Mouse (Mus musculus) liver, embryonic 12.5 days (tissue): ENCODE measurements around the gene 2700097O09Rik. TPM values are rescaled to one million over a fixed set of nuclear protein-coding genes. Genes with fewer than 3 reads are reported as not detected.

Experiments
- ATAC-seq: fragments of 200-750 bp; cut with Nextera tagmentation; 2 replicates; pipeline ENCODE4 v1.8.0; 2017; ENCODE audit warnings: moderate number of reproducible peaks, mild to moderate bottlenecking, moderate library complexity
- H3K27ac ChIP-seq: fragments of 300-500 bp; sonication (generic); 2 replicates; pipeline ENCODE4 v1.5.1; 2016; ENCODE audit warnings: mild to moderate bottlenecking
- H3K27me3 ChIP-seq: fragments of 300-500 bp; sonication (generic); replicated peaks from 2 replicates; pipeline ENCODE4 v1.6.1; 2016; ENCODE audit warnings: mild to moderate bottlenecking, moderate library complexity
- H3K36me3 ChIP-seq: fragments of 300-500 bp; sonication (generic); 2 replicates; pipeline ENCODE4 v1.6.1; 2016; ENCODE audit warnings: mild to moderate bottlenecking, moderate library complexity
- H3K4me1 ChIP-seq: fragments of 300-500 bp; sonication (generic); 2 replicates; pipeline ENCODE4 v1.6.1; 2016
- H3K4me2 ChIP-seq: fragments of 300-500 bp; sonication (generic); 2 replicates; pipeline ENCODE4 v1.6.1; 2016; ENCODE audit warnings: mild to moderate bottlenecking, moderate library complexity
- H3K4me3 ChIP-seq: fragments of 300-500 bp; sonication (generic); 2 replicates; pipeline ENCODE4 v1.5.1; 2016; ENCODE audit warnings: mild to moderate bottlenecking, moderate library complexity
- H3K9ac ChIP-seq: fragments of 300-500 bp; sonication (generic); 2 replicates; pipeline ENCODE4 v1.6.1; 2016; ENCODE audit warnings: mild to moderate bottlenecking, moderate library complexity
- H3K9me3 ChIP-seq: fragments of 300-500 bp; sonication (generic); replicated peaks from 2 replicates; pipeline ENCODE4 v1.6.1; 2016; ENCODE audit warnings: mild to moderate bottlenecking, moderate library complexity
- WGBS: fragments of 180-500 bp; shearing (Covaris S2); methylation state at CpG from one replicate; pipeline ENCODE4 v1.1.7; 2016; ENCODE audit not compliant: insufficient replicate concordance; 5-methylcytosine and 5-hydroxymethylcytosine counted together
- polyA plus RNA-seq: library from polyadenylated mRNA; unstranded; fragments of >200 nt; fragmentation: Nextera tagmentation; extraction: Ambion mirVana; gene quantifications from 2 replicates; pipeline ENCODE4 v1.2.1, GENCODE M21; 2016

2700097O09Rik gene
- polyA plus RNA-seq, 1 experiment from 2014 or later: 33.0 TPM

- no peak overlapping the region for H3K9ac ChIP-seq
- no peak overlapping the region for H3K27ac ChIP-seq
- H3K9me3 ChIP-seq: no peaks in the 10 kb centered on the region
- no peaks in the 10 kb centered on the region for H3K36me3 ChIP-seq
- ATAC-seq: no peak
- peaks cover 11% of the 10 kb centered on the region for H3K4me1 ChIP-seq
- no peaks in the 10 kb centered on the region for H3K27me3 ChIP-seq
- H3K4me2 ChIP-seq: peak overlapping the region; percentile 24
- H3K4me3 ChIP-seq: no peak overlapping the region
- WGBS: 43% methylated on average over 14 of the region's 14 CpGs
Measured at GRCm38 (mm10) chr12:54999016-54999690, 80.8 kb downstream of the 2700097O09Rik start.

DNA sequence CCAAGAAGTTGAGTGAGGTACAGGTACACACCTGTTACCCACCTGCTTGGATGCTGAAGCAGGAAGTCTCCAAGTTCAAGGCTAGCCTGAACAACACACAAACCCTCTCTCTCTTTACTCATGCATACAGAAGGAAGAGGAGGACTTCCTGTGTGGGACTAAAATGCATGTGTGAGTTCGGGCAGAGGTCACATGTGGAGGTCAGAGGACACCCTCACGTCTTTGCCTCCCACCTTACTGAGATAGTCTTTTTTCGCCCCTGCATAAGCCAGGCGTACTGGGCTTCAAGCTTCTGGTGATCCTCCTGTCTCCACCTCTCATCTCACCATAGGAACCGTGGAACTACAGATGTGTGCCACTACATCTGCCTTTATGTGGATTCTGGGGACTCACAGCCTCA lies 81.5 kb downstream of the 2700097O09Rik start:
- H3K9ac ChIP-seq: no peak overlapping the region
- no peaks in the 10 kb centered on the region for H3K36me3 ChIP-seq
- ATAC-seq: no peak
- 59% methylated on average over 5 of the region's 5 CpGs for WGBS
- H3K4me1 ChIP-seq: peaks cover 18% of the 10 kb centered on the region
- H3K4me2 ChIP-seq: no peak overlapping the region
- H3K27ac ChIP-seq: no peak overlapping the region
- no peak overlapping the region for H3K4me3 ChIP-seq
- no peaks in the 10 kb centered on the region for H3K9me3 ChIP-seq
- no peaks in the 10 kb centered on the region for H3K27me3 ChIP-seq

DNA sequence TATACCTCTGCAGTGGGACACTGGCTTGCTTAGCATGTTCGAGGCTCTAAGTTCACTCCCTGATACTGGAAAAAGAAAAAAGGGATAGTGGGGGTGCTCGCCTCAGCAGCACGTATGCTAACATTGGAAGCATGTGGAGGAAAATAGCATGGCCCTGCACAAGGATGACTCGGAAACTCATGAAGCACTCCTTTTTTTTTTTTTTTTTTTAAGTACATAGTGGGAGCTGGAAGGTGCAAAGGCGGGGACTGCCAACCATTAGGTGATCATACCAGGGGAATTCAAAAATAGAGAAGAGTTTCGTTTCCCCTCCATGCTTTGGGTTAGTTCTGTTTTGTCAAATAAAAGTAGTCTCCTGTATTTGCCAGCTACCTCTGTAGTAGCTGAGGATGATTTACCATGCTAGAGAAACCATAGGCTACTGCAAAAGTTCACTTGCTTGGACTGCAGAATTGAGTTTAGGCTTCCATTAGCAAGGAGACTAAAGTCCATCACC lies 82.9 kb downstream of the 2700097O09Rik start:
- ATAC-seq: no peak
- Histone ChIP-seq H3K9me3 (no peaks in the 10 kb centered on the region), H3K27ac (no peak overlapping the region), H3K27me3 (no peaks in the 10 kb centered on the region), H3K4me2 (no peak overlapping the region), H3K4me1 (peaks cover 26% of the 10 kb centered on the region), H3K36me3 (no peaks in the 10 kb centered on the region), H3K4me3 (no peak overlapping the region), H3K9ac (no peak overlapping the region)
- 62% methylated on average over 6 of the region's 6 CpGs for WGBS

GRCm38 (mm10) chr12:54995965-54996364 lies 83.9 kb downstream of the 2700097O09Rik start:
- H3K27ac ChIP-seq: no peak overlapping the region
- peaks cover 26% of the 10 kb centered on the region for H3K4me1 ChIP-seq
- 71% methylated on average over 3 of the region's 3 CpGs for WGBS
- no peaks in the 10 kb centered on the region for H3K9me3 ChIP-seq
- no peaks in the 10 kb centered on the region for H3K36me3 ChIP-seq
- no peak overlapping the region for H3K4me2 ChIP-seq
- H3K9ac ChIP-seq: no peak overlapping the region
- H3K4me3 ChIP-seq: no peak overlapping the region
- no peaks in the 10 kb centered on the region for H3K27me3 ChIP-seq
- no peak for ATAC-seq

Other genes with a start within 250 kb of the 2700097O09Rik start
- gene Cfl2, start 217.2 kb downstream of the 2700097O09Rik start, polyA plus RNA-seq: 46.1 and 47.7 TPM in 2 replicates
- 0.49 TPM in 1 of 2 replicates, not detected in the other for gene Gm20403, start 93.6 kb downstream of the 2700097O09Rik start, polyA plus RNA-seq
- gene Baz1a, start 65.8 kb downstream of the 2700097O09Rik start, polyA plus RNA-seq: 47.6 and 54.4 TPM in 2 replicates
- 105 and 106 TPM in 2 replicates for gene Srp54a, start 152 bp upstream of the 2700097O09Rik start, polyA plus RNA-seq
- 11.8 and 14.4 TPM in 2 replicates for gene Fam177a, start 44.4 kb upstream of the 2700097O09Rik start, polyA plus RNA-seq
- gene Srp54b, start 75.0 kb upstream of the 2700097O09Rik start, polyA plus RNA-seq: 35.8 and 40.3 TPM in 2 replicates
- gene 1700047I17Rik2, start 119.5 kb upstream of the 2700097O09Rik start, polyA plus RNA-seq: 2.1 TPM in 1 of 2 replicates, not detected in the other
- 49.3 and 51.6 TPM in 2 replicates for gene Srp54c, start 150.1 kb upstream of the 2700097O09Rik start, polyA plus RNA-seq
- gene 1110008L16Rik, start 219.5 kb upstream of the 2700097O09Rik start, polyA plus RNA-seq: 12.4 and 13.4 TPM in 2 replicates
- gene Ppp2r3c, start 222.9 kb upstream of the 2700097O09Rik start, polyA plus RNA-seq: 10.3 and 11.8 TPM in 2 replicates